Comparison of ENCODE assay signal across 8 mouse cellular contexts in the genomic region with DNA sequence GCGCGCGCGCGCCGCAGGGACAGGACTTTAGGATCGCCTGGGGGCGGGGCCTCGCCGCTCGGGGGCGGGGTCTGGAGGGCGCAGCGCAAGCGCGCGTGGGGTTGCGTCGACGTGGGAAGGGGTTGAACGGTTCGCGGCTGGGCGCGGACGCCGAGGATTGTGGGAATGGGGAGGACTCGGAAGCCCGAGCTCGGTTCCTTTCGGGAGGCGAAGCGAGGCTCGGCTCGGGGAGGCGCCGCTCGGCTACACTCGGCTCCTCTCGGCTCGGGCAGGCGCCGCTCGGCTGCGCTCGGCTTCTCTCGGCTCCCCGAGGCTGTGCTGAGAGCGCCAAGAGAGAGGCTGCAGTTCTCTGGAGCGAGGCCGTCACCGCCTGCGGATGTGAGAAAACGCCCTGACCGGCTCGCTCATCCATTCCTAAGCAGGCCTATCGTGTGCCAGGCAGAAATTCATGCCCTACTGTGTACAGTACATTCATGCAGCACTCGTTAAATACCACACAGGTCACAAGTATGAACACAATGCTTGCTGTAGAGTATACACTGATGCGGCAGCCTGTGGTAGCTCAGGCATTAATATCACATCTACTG. TPM values are rescaled to one million over a fixed set of nuclear protein-coding genes. Genes with fewer than 3 reads are reported as not detected.
DNase-seq lines count a peak whose midpoint lies in the region; ATAC-seq and TF ChIP-seq lines count a peak whose summit lies in the region.

A gene (minus strand): TSS at position 30 of the 587 bp plus-strand sequence.

- H3K36me3 ChIP-seq in embryonic facial prominence, embryonic 14.5 days (ENCODE audit: control insufficient read depth, insufficient read depth, low read length) = 0 out of 2 replicates have a peak, but pooled peaks cover 4% of the 10 kb centered on the region
- H3K36me3 ChIP-seq in heart, adult 2 months (ENCODE audit: control insufficient read depth, insufficient read depth, low read length) = no peaks in the 10 kb centered on the region
- H3K36me3 ChIP-seq in limb, embryonic 13.5 days = peaks cover 9% of the 10 kb centered on the region; the same call in 1 of the 2 replicates
- no peaks in the 10 kb centered on the region for H3K36me3 ChIP-seq in midbrain, embryonic 16.5 days (ENCODE audit: control insufficient read depth, insufficient read depth, low read length)

- H3K4me3 ChIP-seq in embryonic facial prominence, embryonic 14.5 days (ENCODE audit: low read depth, low read length) = peak within 1 kb of the TSS; percentile 91
- H3K4me3 ChIP-seq in heart, adult 2 months = peak within 1 kb of the TSS; percentile 77
- H3K4me3 ChIP-seq in limb, embryonic 13.5 days = peak within 1 kb of the TSS; percentile 99
- peak within 1 kb of the TSS; percentile 92 for H3K4me3 ChIP-seq in midbrain, embryonic 16.5 days (ENCODE audit: low read depth, low read length)

- peak within 1 kb of the TSS; percentile 94 for H3K4me2 ChIP-seq in embryonic facial prominence, embryonic 14.5 days (ENCODE audit: low read depth, low read length)
- peak within 1 kb of the TSS; percentile 98 for H3K4me2 ChIP-seq in limb, embryonic 13.5 days (replicated peaks)
- H3K4me2 ChIP-seq in midbrain, embryonic 16.5 days (ENCODE audit: low read length) = peak within 1 kb of the TSS; percentile 90

- H3K27me3 ChIP-seq in embryonic facial prominence, embryonic 14.5 days (replicated peaks; ENCODE audit: control insufficient read depth, insufficient read depth, low read length) = no peaks in the 10 kb centered on the region
- H3K27me3 ChIP-seq in heart, adult 2 months (ENCODE audit: control insufficient read depth, insufficient read depth, low read length) = no peaks in the 10 kb centered on the region
- H3K27me3 ChIP-seq in limb, embryonic 13.5 days = no peaks in the 10 kb centered on the region
- H3K27me3 ChIP-seq in midbrain, embryonic 16.5 days (ENCODE audit: control insufficient read depth, insufficient read depth, low read depth, low read length) = no peaks in the 10 kb centered on the region

- peak within 1 kb of the TSS; percentile 94 for H3K9ac ChIP-seq in embryonic facial prominence, embryonic 14.5 days (ENCODE audit: low read depth, low read length)
- peak within 1 kb of the TSS; percentile 95 for H3K9ac ChIP-seq in heart, adult 2 months (ENCODE audit: low read depth, low read length)
- peak within 1 kb of the TSS; percentile 98 for H3K9ac ChIP-seq in limb, embryonic 13.5 days
- H3K9ac ChIP-seq in midbrain, embryonic 16.5 days (ENCODE audit: low read depth, low read length) = peak within 1 kb of the TSS; percentile 89

- intact Hi-C loops in heart, adult 2 months (cut with DNase I) = no loop called here

- peak; percentile 24; the same call in 1 of the 2 replicates for TF ChIP-seq EP300 in heart, adult 2 months (IDR thresholded peaks at IDR 0.05; ENCODE audit: insufficient read depth, low read depth, low read length)

- H3K27ac ChIP-seq in embryonic facial prominence, embryonic 14.5 days (replicated peaks; ENCODE audit: low read depth, low read length) = peak within 1 kb of the TSS; percentile 77
- H3K27ac ChIP-seq in heart, adult 2 months = peak within 1 kb of the TSS; percentile 88
- peak within 1 kb of the TSS; percentile 79 for H3K27ac ChIP-seq in limb, embryonic 13.5 days
- H3K27ac ChIP-seq in midbrain, embryonic 16.5 days (ENCODE audit: low read length) = peak within 1 kb of the TSS; percentile 89

- 2% methylated on average over 28 of the region's 59 CpGs for WGBS in embryonic facial prominence, embryonic 14.5 days
- 2% methylated on average over 58 of the region's 59 CpGs for WGBS in heart, adult 2 months
- under 1% methylated on average over 57 of the region's 59 CpGs for WGBS in limb, embryonic 13.5 days
- under 1% methylated on average over 57 of the region's 59 CpGs for WGBS in midbrain, embryonic 16.5 days

- peak; percentile 97 for ATAC-seq in embryonic facial prominence, embryonic 14.5 days (ENCODE audit: low read depth)
- ATAC-seq in limb, embryonic 13.5 days (ENCODE audit: low FRiP score, low read depth) = peak; percentile 96
- peak; percentile 96 for ATAC-seq in midbrain, embryonic 16.5 days

- peaks cover 10% of the 10 kb centered on the region for H3K4me1 ChIP-seq in embryonic facial prominence, embryonic 14.5 days (ENCODE audit: control insufficient read depth, insufficient read depth, low read length)
- peaks cover 26% of the 10 kb centered on the region for H3K4me1 ChIP-seq in heart, adult 2 months (ENCODE audit: control insufficient read depth, insufficient read depth, low read length)
- peaks cover 33% of the 10 kb centered on the region for H3K4me1 ChIP-seq in limb, embryonic 13.5 days
- H3K4me1 ChIP-seq in midbrain, embryonic 16.5 days (ENCODE audit: control insufficient read depth, insufficient read depth, low read length) = peaks cover 23% of the 10 kb centered on the region

- TF ChIP-seq POLR2A in heart, adult 2 months (IDR thresholded peaks at IDR 0.05; ENCODE audit: insufficient read depth, low read depth, low read length) = 0 out of 2 replicates have a peak, but pooled peaks have one; percentile 23

- H3K9me3 ChIP-seq in embryonic facial prominence, embryonic 14.5 days (ENCODE audit: control insufficient read depth, low read length) = no peaks in the 10 kb centered on the region
- no peaks in the 10 kb centered on the region for H3K9me3 ChIP-seq in limb, embryonic 13.5 days
- no peaks in the 10 kb centered on the region for H3K9me3 ChIP-seq in midbrain, embryonic 16.5 days (replicated peaks; ENCODE audit: control insufficient read depth, low read length, poor library complexity, severe bottlenecking)

- H3K79me2 ChIP-seq in heart, adult 2 months (replicated peaks; ENCODE audit: control insufficient read depth, insufficient read depth, low read length) = peaks cover 10% of the 10 kb centered on the region

- DNase-seq in 3T3-L1 (ENCODE audit: low read depth, low spot score) = peak; percentile 94
- DNase-seq in adrenal gland, postnatal 4 days (ENCODE audit: low spot score in 2 of 2) = peak; percentile 99 to 100
- peak; percentile 99 for DNase-seq in embryonic facial prominence, embryonic 14.5 days (ENCODE audit: low spot score)
- DNase-seq in heart, adult 2 months = peak; percentile 100
- DNase-seq in kidney, adult 8-10 months = peak; percentile 99
- peak; percentile 99 to 100 for DNase-seq in spleen, postnatal 10 days (ENCODE audit: low spot score in 2 of 2)

- TF ChIP-seq CTCF in heart, adult 2 months (IDR thresholded peaks at IDR 0.05) = no peak

RNA-seq across cellular contexts. Expression of the gene that starts here (rescaled TPM):
- 10 to 100 TPM; 74.2 to 74.4 TPM for total RNA-seq in adrenal gland, postnatal 4 days (2021)
- polyA plus RNA-seq in embryonic facial prominence, embryonic 14.5 days (2014; fragmentation: Nextera tagmentation; extraction: Ambion mirVana) = 87.7 and 88.4 TPM in 2 replicates
- 10 to 100 TPM; 46.6 to 53.5 TPM for total RNA-seq in heart, adult 2 months (2021)
- polyA plus RNA-seq in heart, adult 2 months (2012; rRNA removed) = 68.0 and 81.9 TPM in 2 replicates
- 89.8 and 89.9 TPM in 2 replicates for polyA plus RNA-seq in limb, embryonic 13.5 days (2015; fragmentation: Nextera tagmentation; extraction: Ambion mirVana)
- 89.7 and 90.2 TPM in 2 replicates for polyA plus RNA-seq in midbrain, embryonic 16.5 days (2015; fragmentation: Nextera tagmentation; extraction: Ambion mirVana)

Comparison
In these comparisons a context has a peak if more than half of its experiments do, and no peak if none do; other contexts are left out.
1. Peak in every context shown above with its lines: DNase-seq, ATAC-seq, H3K4me3 ChIP-seq and H3K27ac ChIP-seq.